In genomic region chr11:120618619-120619535, GRCm38 (mm10) we compare ENCODE assay signal across 10 mouse cellular contexts. TPM values are rescaled to one million over a fixed set of nuclear protein-coding genes. Genes with fewer than 3 reads are reported as not detected.
DNase-seq lines count a peak whose midpoint lies in the region; ATAC-seq and TF ChIP-seq lines count a peak whose summit lies in the region.
"Had no signal": no experiment of that assay in that cellular context is flagged by ENCODE, and none has a peak within 500 bp of the region (broad histone marks: within the 10 kb centered on the region; RNA-seq: fewer than 3 reads in every experiment).

No protein-coding gene starts in this region.

- no peak for TF ChIP-seq CTCF in hindbrain, postnatal 0 days (IDR thresholded peaks at IDR 0.05; ENCODE audit: low read depth)

- no peak overlapping the region for H3K9ac ChIP-seq in kidney, embryonic 15.5 days
- no peak overlapping the region for H3K9ac ChIP-seq in hindbrain, postnatal 0 days (replicated peaks; ENCODE audit: low read length)
- H3K9ac ChIP-seq in midbrain, embryonic 12.5 days (replicated peaks) = no peak overlapping the region

- peaks cover 30% of the 10 kb centered on the region for H3K4me1 ChIP-seq in kidney, embryonic 15.5 days
- H3K4me1 ChIP-seq in hindbrain, postnatal 0 days (ENCODE audit: insufficient read depth, low read length) = peaks cover 8% of the 10 kb centered on the region; the same call in 1 of the 2 replicates
- peaks cover 26% of the 10 kb centered on the region for H3K4me1 ChIP-seq in midbrain, embryonic 12.5 days

- peaks cover 64% of the 10 kb centered on the region for H3K36me3 ChIP-seq in kidney, embryonic 15.5 days
- peaks cover 43% of the 10 kb centered on the region; the same call in 1 of the 2 replicates for H3K36me3 ChIP-seq in hindbrain, postnatal 0 days (ENCODE audit: insufficient read depth, low read length)
- peaks cover 53% of the 10 kb centered on the region for H3K36me3 ChIP-seq in midbrain, embryonic 12.5 days

- H3K4me2 ChIP-seq in kidney, embryonic 15.5 days = no peak overlapping the region
- H3K4me2 ChIP-seq in hindbrain, postnatal 0 days (ENCODE audit: low read depth, low read length) = no peak overlapping the region
- no peak overlapping the region for H3K4me2 ChIP-seq in midbrain, embryonic 12.5 days (replicated peaks)

- H3K4me3 ChIP-seq in kidney, embryonic 15.5 days (replicated peaks) = no peak overlapping the region
- no peak overlapping the region for H3K4me3 ChIP-seq in hindbrain, postnatal 0 days (ENCODE audit: low read length)
- H3K4me3 ChIP-seq in midbrain, embryonic 12.5 days = 0 out of 2 replicates have a peak overlapping the region, but pooled peaks have one; percentile 1

- no peak for ATAC-seq in kidney, embryonic 15.5 days (replicated peaks; ENCODE audit: low FRiP score)
- ATAC-seq in hindbrain, postnatal 0 days = no peak
- no peak for ATAC-seq in midbrain, embryonic 12.5 days (ENCODE audit: low FRiP score, low read depth)

- peak overlapping the region; percentile 80; the same call in 1 of the 2 replicates for H3K27ac ChIP-seq in kidney, embryonic 15.5 days
- H3K27ac ChIP-seq in hindbrain, postnatal 0 days = peak overlapping the region; percentile 91; the same call in 1 of the 2 replicates
- H3K27ac ChIP-seq in midbrain, embryonic 12.5 days (replicated peaks) = peak overlapping the region; percentile 77

- H3K9me3 ChIP-seq in kidney, embryonic 15.5 days (replicated peaks) = no peaks in the 10 kb centered on the region
- no peaks in the 10 kb centered on the region for H3K9me3 ChIP-seq in hindbrain, postnatal 0 days (ENCODE audit: low read length)
- H3K9me3 ChIP-seq in midbrain, embryonic 12.5 days = no peaks in the 10 kb centered on the region

- DNase-seq in cerebellum, adult 9-10 months = peak; percentile 61
- DNase-seq in cerebellum, adult 8-10 months = no peak
- DNase-seq in kidney, adult 18-20 months = no peak
- DNase-seq in hindbrain, postnatal 0 days (ENCODE audit: low spot score) = no peak
- no peak for DNase-seq in ovary, postnatal 36 days (ENCODE audit: low spot score)
- DNase-seq in urinary bladder, adult 2 months (ENCODE audit: low spot score) = no peak
- DNase-seq: left cerebral cortex, postnatal 4 days had no signal

- 90% methylated on average over 25 of the region's 25 CpGs for WGBS in kidney, embryonic 15.5 days
- WGBS in hindbrain, postnatal 0 days = 88% methylated on average over 25 of the region's 25 CpGs
- WGBS in midbrain, embryonic 12.5 days = 92% methylated on average over 25 of the region's 25 CpGs

- H3K27me3 ChIP-seq in kidney, embryonic 15.5 days = no peaks in the 10 kb centered on the region
- no peaks in the 10 kb centered on the region for H3K27me3 ChIP-seq in hindbrain, postnatal 0 days (ENCODE audit: insufficient read depth, low read length)
- no peaks in the 10 kb centered on the region for H3K27me3 ChIP-seq in midbrain, embryonic 12.5 days

RNA-seq across cellular contexts. Expression of gene Pcyt2, which starts 1.1 kb away (rescaled TPM):
- 118 and 140 TPM in 2 replicates for polyA plus RNA-seq in kidney, embryonic 15.5 days (2015; fragmentation: Nextera tagmentation; extraction: Ambion mirVana)
- 120 and 142 TPM in 2 replicates for total RNA-seq in hindbrain, postnatal 0 days (2014; rRNA removed)
- 125 and 143 TPM in 2 replicates for polyA plus RNA-seq in hindbrain, postnatal 0 days (2015; fragmentation: Nextera tagmentation; extraction: Ambion mirVana)
- polyA plus RNA-seq in midbrain, embryonic 12.5 days (2016; fragmentation: Nextera tagmentation; extraction: Ambion mirVana) = 148 and 157 TPM in 2 replicates
- 87.2 and 120 TPM in 2 replicates for polyA plus RNA-seq in urinary bladder, adult 2 months (2012; rRNA removed)

RNA-seq across cellular contexts. Expression of gene Sirt7, which starts 6.2 kb away (rescaled TPM):
- 32.7 and 33.9 TPM in 2 replicates for polyA plus RNA-seq in kidney, embryonic 15.5 days (2015; fragmentation: Nextera tagmentation; extraction: Ambion mirVana)
- 30.8 and 32.8 TPM in 2 replicates for total RNA-seq in hindbrain, postnatal 0 days (2014; rRNA removed)
- polyA plus RNA-seq in hindbrain, postnatal 0 days (2015; fragmentation: Nextera tagmentation; extraction: Ambion mirVana) = 32.3 and 38.3 TPM in 2 replicates
- polyA plus RNA-seq in midbrain, embryonic 12.5 days (2016; fragmentation: Nextera tagmentation; extraction: Ambion mirVana) = 40.4 and 48.2 TPM in 2 replicates
- polyA plus RNA-seq in urinary bladder, adult 2 months (2012; rRNA removed) = 78.6 and 107 TPM in 2 replicates

RNA-seq across cellular contexts. Expression of gene Npb, which starts 10.6 kb away (rescaled TPM):
- polyA plus RNA-seq in kidney, embryonic 15.5 days (2015; fragmentation: Nextera tagmentation; extraction: Ambion mirVana) = 24.4 and 25.2 TPM in 2 replicates
- 0.78 TPM in 1 of 2 replicates, not detected in the other for total RNA-seq in hindbrain, postnatal 0 days (2014; rRNA removed)
- 1.8 and 3.0 TPM in 2 replicates for polyA plus RNA-seq in hindbrain, postnatal 0 days (2015; fragmentation: Nextera tagmentation; extraction: Ambion mirVana)
- 0.98 TPM in 1 of 2 replicates, not detected in the other for polyA plus RNA-seq in midbrain, embryonic 12.5 days (2016; fragmentation: Nextera tagmentation; extraction: Ambion mirVana)
- 0.40 and 0.62 TPM in 2 replicates for polyA plus RNA-seq in urinary bladder, adult 2 months (2012; rRNA removed)
- total RNA-seq: common myeloid progenitor, adult 5-6 weeks had no signal

RNA-seq across cellular contexts. Expression of gene Mafg, which starts 14.5 kb away (rescaled TPM):
- 32.2 and 35.9 TPM in 2 replicates for polyA plus RNA-seq in kidney, embryonic 15.5 days (2015; fragmentation: Nextera tagmentation; extraction: Ambion mirVana)
- 35.9 and 39.3 TPM in 2 replicates for total RNA-seq in hindbrain, postnatal 0 days (2014; rRNA removed)
- 36.5 and 38.9 TPM in 2 replicates for polyA plus RNA-seq in hindbrain, postnatal 0 days (2015; fragmentation: Nextera tagmentation; extraction: Ambion mirVana)
- 33.3 and 36.8 TPM in 2 replicates for polyA plus RNA-seq in midbrain, embryonic 12.5 days (2016; fragmentation: Nextera tagmentation; extraction: Ambion mirVana)
- 50.1 and 62.5 TPM in 2 replicates for polyA plus RNA-seq in urinary bladder, adult 2 months (2012; rRNA removed)

RNA-seq across cellular contexts. Expression of gene Anapc11, which starts 20.7 kb away (rescaled TPM):
- polyA plus RNA-seq in kidney, embryonic 15.5 days (2015; fragmentation: Nextera tagmentation; extraction: Ambion mirVana) = 193 and 206 TPM in 2 replicates
- 38.0 and 39.6 TPM in 2 replicates for total RNA-seq in hindbrain, postnatal 0 days (2014; rRNA removed)
- 198 and 200 TPM in 2 replicates for polyA plus RNA-seq in hindbrain, postnatal 0 days (2015; fragmentation: Nextera tagmentation; extraction: Ambion mirVana)
- 165 and 182 TPM in 2 replicates for polyA plus RNA-seq in midbrain, embryonic 12.5 days (2016; fragmentation: Nextera tagmentation; extraction: Ambion mirVana)
- polyA plus RNA-seq in urinary bladder, adult 2 months (2012; rRNA removed) = 112 and 116 TPM in 2 replicates
